Mouse (Mus musculus) liver, embryonic 12.5 days (tissue): Measurements from ENCODE around the gene Slc35d1. TPM values are rescaled to one million over a fixed set of nuclear protein-coding genes. Genes with fewer than 3 reads are reported as not detected.
"Not testable (repeated sequence)": the region's sequence is repeated elsewhere in the genome, so short reads cannot be mapped to it uniquely, and the experiment has no call there.

Source experiments
- ATAC-seq: fragments of 200-750 bp; cut with Nextera tagmentation; 2 replicates; pipeline ENCODE4 v1.8.0; 2017; ENCODE audit warnings: moderate number of reproducible peaks, mild to moderate bottlenecking, moderate library complexity
- H3K27ac ChIP-seq: fragments of 300-500 bp; sonication (generic); 2 replicates; pipeline ENCODE4 v1.5.1; 2016; ENCODE audit warnings: mild to moderate bottlenecking
- H3K27me3 ChIP-seq: fragments of 300-500 bp; sonication (generic); replicated peaks from 2 replicates; pipeline ENCODE4 v1.6.1; 2016; ENCODE audit warnings: mild to moderate bottlenecking, moderate library complexity
- H3K36me3 ChIP-seq: fragments of 300-500 bp; sonication (generic); 2 replicates; pipeline ENCODE4 v1.6.1; 2016; ENCODE audit warnings: mild to moderate bottlenecking, moderate library complexity
- H3K4me1 ChIP-seq: fragments of 300-500 bp; sonication (generic); 2 replicates; pipeline ENCODE4 v1.6.1; 2016
- H3K4me2 ChIP-seq: fragments of 300-500 bp; sonication (generic); 2 replicates; pipeline ENCODE4 v1.6.1; 2016; ENCODE audit warnings: mild to moderate bottlenecking, moderate library complexity
- H3K4me3 ChIP-seq: fragments of 300-500 bp; sonication (generic); 2 replicates; pipeline ENCODE4 v1.5.1; 2016; ENCODE audit warnings: mild to moderate bottlenecking, moderate library complexity
- H3K9ac ChIP-seq: fragments of 300-500 bp; sonication (generic); 2 replicates; pipeline ENCODE4 v1.6.1; 2016; ENCODE audit warnings: mild to moderate bottlenecking, moderate library complexity
- H3K9me3 ChIP-seq: fragments of 300-500 bp; sonication (generic); replicated peaks from 2 replicates; pipeline ENCODE4 v1.6.1; 2016; ENCODE audit warnings: mild to moderate bottlenecking, moderate library complexity
- WGBS: fragments of 180-500 bp; shearing (Covaris S2); methylation state at CpG from one replicate; pipeline ENCODE4 v1.1.7; 2016; ENCODE audit not compliant: insufficient replicate concordance; 5-methylcytosine and 5-hydroxymethylcytosine counted together
- polyA plus RNA-seq: library from polyadenylated mRNA; unstranded; fragments of >200 nt; fragmentation: Nextera tagmentation; extraction: Ambion mirVana; gene quantifications from 2 replicates; pipeline ENCODE4 v1.2.1, GENCODE M21; 2016

Slc35d1 gene
- polyA plus RNA-seq, 1 experiment from 2014 or later: 11.1 TPM

DNA sequence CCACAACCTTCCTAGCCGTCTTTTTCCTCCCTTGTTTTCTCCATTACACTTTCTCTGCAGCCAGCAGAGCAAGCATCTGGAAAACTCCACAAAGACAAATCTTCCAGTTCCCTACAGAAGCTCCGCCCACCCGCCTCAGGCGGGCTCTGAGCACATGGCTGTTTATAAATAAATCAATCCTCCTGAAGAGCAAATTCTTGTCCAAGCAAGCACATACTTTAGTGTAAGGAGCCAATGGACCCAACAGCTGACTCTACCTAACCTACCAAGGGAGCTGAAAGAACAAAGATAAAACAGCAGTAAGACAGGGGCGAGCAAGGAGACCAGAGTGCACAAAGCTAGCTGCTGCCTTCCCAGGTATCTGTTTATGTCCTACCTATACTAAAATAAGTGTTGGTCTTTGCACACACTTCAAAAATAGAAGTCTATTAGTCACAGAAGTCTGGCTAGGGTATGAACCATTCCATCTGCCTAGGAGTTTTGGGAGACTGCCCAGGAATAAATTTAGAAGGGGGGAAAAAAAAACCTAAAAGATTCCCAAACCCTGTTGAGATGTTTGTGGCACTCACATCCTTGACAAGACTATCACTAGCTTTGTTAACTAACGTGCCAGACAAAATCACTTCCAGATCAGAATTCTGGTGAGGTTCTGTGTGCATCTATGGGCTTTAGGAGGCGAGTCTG, 36.2 kb downstream of the Slc35d1 start:
- Histone ChIP-seq H3K9ac (no peak overlapping the region), H3K4me2 (no peak overlapping the region), H3K27me3 (no peaks in the 10 kb centered on the region), H3K4me1 (peaks cover 10% of the 10 kb centered on the region; the same call in 1 of the 2 replicates), H3K36me3 (peaks cover 82% of the 10 kb centered on the region), H3K4me3 (no peak overlapping the region), H3K9me3 (no peaks in the 10 kb centered on the region), H3K27ac (no peak overlapping the region)
- ATAC-seq: no peak
- 71% methylated on average over 7 of the region's 7 CpGs for WGBS

GRCm38 (mm10) chr4:103177681-103178080, 37.3 kb downstream of the Slc35d1 start:
- Histone ChIP-seq H3K36me3 (peaks cover 80% of the 10 kb centered on the region), H3K4me1 (peaks cover 10% of the 10 kb centered on the region; the same call in 1 of the 2 replicates), H3K9me3 (no peaks in the 10 kb centered on the region), H3K27me3 (no peaks in the 10 kb centered on the region), H3K9ac (no peak overlapping the region), H3K27ac (no peak overlapping the region), H3K4me3 (no peak overlapping the region), H3K4me2 (no peak overlapping the region)
- no peak for ATAC-seq
- WGBS: 76% methylated on average over 1 of the region's 1 CpGs

DNA sequence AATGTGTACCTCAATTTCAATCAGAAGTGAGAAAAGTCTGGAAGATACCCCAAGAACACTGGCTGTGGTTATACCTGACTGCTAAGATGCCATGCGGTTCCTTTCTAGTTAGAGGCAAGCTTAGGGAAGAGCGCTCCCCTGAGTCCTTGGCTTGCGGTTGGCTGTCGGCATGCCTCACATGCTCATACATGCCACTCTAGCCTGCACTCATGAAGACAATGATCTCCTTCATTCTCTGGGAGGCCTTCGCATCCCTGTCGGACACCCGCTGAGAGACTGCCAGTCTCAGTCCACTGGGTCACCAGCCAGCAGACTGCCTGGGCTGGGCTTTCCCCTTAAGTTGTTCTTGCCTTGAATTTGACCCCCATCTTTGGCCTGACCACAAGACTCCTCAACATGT, 41.0 kb downstream of the Slc35d1 start:
- 91% methylated on average over 7 of the region's 7 CpGs for WGBS
- Histone ChIP-seq H3K4me3 (no peak overlapping the region), H3K9ac (no peak overlapping the region), H3K27ac (no peak overlapping the region), H3K9me3 (no peaks in the 10 kb centered on the region), H3K27me3 (no peaks in the 10 kb centered on the region), H3K36me3 (peaks cover 77% of the 10 kb centered on the region), H3K4me2 (no peak overlapping the region), H3K4me1 (no peaks in the 10 kb centered on the region)
- no peak for ATAC-seq

DNA sequence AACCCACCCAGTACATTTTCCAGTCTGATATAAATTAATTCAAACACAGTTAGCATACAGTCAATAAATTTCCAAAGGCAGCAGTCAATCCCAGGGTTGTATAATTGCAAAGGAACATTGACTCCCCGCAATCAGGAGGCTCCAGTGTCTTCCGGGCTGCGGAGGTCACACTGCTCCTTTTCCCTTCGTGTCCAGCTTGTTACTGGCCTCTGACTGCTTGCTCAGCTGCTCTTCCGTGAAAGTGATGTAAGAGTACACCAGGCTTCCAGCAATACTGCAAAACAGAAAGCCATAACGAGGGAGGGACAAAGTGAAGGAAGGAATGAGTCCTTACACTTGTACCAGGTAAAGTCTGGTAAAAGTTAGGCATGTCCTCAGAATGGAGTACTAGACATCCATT, 41.5 kb downstream of the Slc35d1 start:
- no peaks in the 10 kb centered on the region for H3K27me3 ChIP-seq
- no peaks in the 10 kb centered on the region for H3K9me3 ChIP-seq
- H3K4me1 ChIP-seq: no peaks in the 10 kb centered on the region
- WGBS: 82% methylated on average over 6 of the region's 6 CpGs
- no peak for ATAC-seq
- H3K36me3 ChIP-seq: peaks cover 77% of the 10 kb centered on the region
- H3K27ac ChIP-seq: no peak overlapping the region
- no peak overlapping the region for H3K4me3 ChIP-seq
- no peak overlapping the region for H3K9ac ChIP-seq
- no peak overlapping the region for H3K4me2 ChIP-seq

DNA sequence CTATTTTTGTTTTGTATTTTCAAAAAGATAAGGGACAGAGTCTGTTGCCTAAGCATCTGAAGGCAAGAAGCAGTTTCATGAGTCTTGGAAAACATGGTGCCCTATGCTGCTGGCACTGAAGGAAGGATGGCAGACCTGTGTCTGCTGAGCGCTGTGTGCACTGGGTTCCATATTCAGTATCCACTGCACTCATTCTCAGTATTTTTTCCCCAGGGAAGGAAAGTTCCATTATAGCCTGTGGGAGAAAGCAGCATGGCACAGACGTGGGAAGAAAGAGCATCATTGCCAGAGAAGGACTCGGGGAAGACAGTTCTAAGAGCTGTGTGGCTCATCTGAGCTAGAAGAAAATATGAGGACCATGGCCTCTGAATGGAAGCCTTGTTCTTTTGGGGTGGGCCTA, 43.7 kb downstream of the Slc35d1 start:
- H3K4me3 ChIP-seq: no peak overlapping the region
- H3K36me3 ChIP-seq: peaks cover 56% of the 10 kb centered on the region
- H3K4me1 ChIP-seq: no peaks in the 10 kb centered on the region
- no peak overlapping the region for H3K4me2 ChIP-seq
- ATAC-seq: no peak
- WGBS: 86% methylated on average over 3 of the region's 3 CpGs
- no peaks in the 10 kb centered on the region for H3K9me3 ChIP-seq
- no peaks in the 10 kb centered on the region for H3K27me3 ChIP-seq
- H3K9ac ChIP-seq: no peak overlapping the region
- H3K27ac ChIP-seq: no peak overlapping the region

DNA sequence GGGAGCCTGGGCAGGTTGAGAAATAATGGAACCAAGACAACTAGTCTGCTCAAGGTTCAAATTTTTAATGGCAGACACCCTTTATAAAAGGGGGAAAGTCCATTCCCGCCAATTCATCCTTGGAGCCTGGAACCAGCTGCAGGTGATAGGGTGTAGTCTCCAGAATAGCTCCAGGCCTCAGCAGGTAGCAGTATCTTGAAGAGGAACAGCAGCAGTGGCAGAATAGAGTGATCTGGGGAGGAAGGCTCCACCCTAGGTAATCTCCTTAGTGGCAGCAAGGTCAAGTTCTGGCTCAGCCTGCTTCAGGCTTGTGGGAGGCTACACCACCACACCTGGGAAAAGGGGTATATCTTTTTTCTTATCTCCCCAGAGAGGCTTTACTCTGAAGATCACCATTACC, 48.8 kb downstream of the Slc35d1 start:
- H3K9me3 ChIP-seq, H3K9ac ChIP-seq, H3K4me2 ChIP-seq, H3K4me1 ChIP-seq, H3K4me3 ChIP-seq, H3K27me3 ChIP-seq, ATAC-seq, H3K27ac ChIP-seq: not testable (repeated sequence)
- 89% methylated on average over 1 of the region's 1 CpGs for WGBS
- H3K36me3 ChIP-seq: peaks cover 56% of the 10 kb centered on the region

- no peaks in the 10 kb centered on the region for H3K9me3 ChIP-seq
- no peak overlapping the region for H3K4me2 ChIP-seq
- peaks cover 86% of the 10 kb centered on the region for H3K36me3 ChIP-seq
- no peaks in the 10 kb centered on the region for H3K27me3 ChIP-seq
- no peak for ATAC-seq
- 85% methylated on average over 4 of the region's 4 CpGs for WGBS
- H3K4me1 ChIP-seq: no peaks in the 10 kb centered on the region
- no peak overlapping the region for H3K27ac ChIP-seq
- H3K9ac ChIP-seq: no peak overlapping the region
- H3K4me3 ChIP-seq: no peak overlapping the region
Measured at GRCm38 (mm10) chr4:103158781-103159180, 56.2 kb downstream of the Slc35d1 start.

DNA sequence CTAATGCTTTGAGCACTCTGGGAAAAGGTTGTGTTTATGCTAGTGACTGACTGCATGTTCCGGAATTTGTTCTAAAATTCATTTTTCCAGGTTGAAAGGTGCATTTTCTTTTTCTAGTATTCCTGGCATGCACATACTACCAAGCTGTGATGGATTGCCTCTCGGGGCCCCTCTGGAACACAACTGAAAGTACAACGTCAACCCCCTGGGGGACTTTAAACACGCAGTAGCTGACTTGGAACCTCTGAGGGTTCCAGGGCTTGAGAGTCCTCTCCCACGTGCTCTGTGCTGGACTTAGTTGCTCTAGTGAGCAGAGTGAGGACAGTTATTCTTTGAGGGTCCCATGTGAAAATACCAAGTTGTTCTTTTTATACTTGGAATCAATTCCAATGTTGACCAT, 63.0 kb downstream of the Slc35d1 start:
- WGBS: 96% methylated on average over 5 of the region's 5 CpGs

DNA sequence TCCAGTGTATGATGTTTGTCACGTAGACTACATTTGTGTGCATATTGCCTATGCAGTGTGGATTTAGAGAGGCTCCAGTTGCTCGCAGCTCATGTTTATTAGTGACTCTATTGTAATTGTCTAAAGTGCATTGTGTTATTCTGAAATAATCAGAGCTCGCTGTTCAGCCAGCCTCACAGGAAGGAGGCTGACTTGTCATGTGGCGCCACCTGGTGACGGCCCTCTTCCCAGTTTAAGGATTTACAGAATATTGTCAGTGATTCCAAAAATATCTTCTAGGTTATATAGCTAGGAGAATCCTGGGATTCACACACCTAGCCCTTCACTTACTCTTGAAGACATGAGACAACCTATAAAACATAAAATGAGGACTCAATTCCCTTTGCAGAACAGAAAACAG, 68.6 kb downstream of the Slc35d1 start:
- Histone ChIP-seq H3K36me3 (peaks cover 89% of the 10 kb centered on the region), H3K27me3 (no peaks in the 10 kb centered on the region), H3K9me3 (no peaks in the 10 kb centered on the region), H3K4me2 (no peak overlapping the region), H3K9ac (no peak overlapping the region), H3K4me1 (no peaks in the 10 kb centered on the region), H3K27ac (no peak overlapping the region), H3K4me3 (no peak overlapping the region)
- WGBS: 53% methylated on average over 5 of the region's 5 CpGs
- 0 out of 2 replicates have a peak, but pooled peaks have one; percentile 44 for ATAC-seq

More for the DNA sequence above, 63.0 kb downstream of the Slc35d1 start:
- Histone ChIP-seq H3K4me3 (no peak overlapping the region), H3K27me3 (no peaks in the 10 kb centered on the region), H3K36me3 (peaks cover 94% of the 10 kb centered on the region), H3K9me3 (no peaks in the 10 kb centered on the region), H3K4me1 (no peaks in the 10 kb centered on the region), H3K4me2 (no peak overlapping the region), H3K9ac (no peak overlapping the region), H3K27ac (no peak overlapping the region)
- ATAC-seq: no peak

DNA sequence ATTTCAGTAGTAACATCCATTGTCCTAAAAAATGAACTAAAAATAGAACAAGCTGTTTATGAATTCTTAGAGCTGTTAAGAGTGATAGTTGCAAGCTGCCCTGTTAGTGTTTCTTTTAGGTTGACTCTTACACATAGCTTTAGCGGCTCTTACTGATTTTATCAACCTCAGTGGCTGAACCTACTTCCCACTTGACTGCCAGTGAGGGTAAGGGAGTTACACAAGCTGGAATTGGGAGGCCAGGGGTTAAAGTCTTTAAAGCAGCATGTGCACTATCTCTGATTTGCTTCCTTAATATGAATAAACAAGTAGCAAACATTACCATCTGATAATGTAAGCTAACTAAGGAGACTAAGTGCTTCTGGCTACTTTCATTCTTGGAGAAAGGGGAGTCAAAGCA, 78.0 kb downstream of the Slc35d1 start:
- Histone ChIP-seq H3K27ac (no peak overlapping the region), H3K9me3 (no peaks in the 10 kb centered on the region), H3K4me1 (no peaks in the 10 kb centered on the region), H3K4me2 (no peak overlapping the region), H3K9ac (no peak overlapping the region), H3K27me3 (no peaks in the 10 kb centered on the region), H3K4me3 (no peak overlapping the region), H3K36me3 (peaks cover 77% of the 10 kb centered on the region)
- WGBS: 12% methylated on average over 1 of the region's 1 CpGs
- no peak for ATAC-seq

- Histone ChIP-seq H3K27me3 (no peaks in the 10 kb centered on the region), H3K9me3 (no peaks in the 10 kb centered on the region), H3K4me2 (no peak overlapping the region), H3K9ac (no peak overlapping the region), H3K4me3 (no peak overlapping the region), H3K4me1 (peaks cover 38% of the 10 kb centered on the region), H3K27ac (no peak overlapping the region), H3K36me3 (peaks cover 23% of the 10 kb centered on the region)
- no peak for ATAC-seq
- 78% methylated on average over 4 of the region's 4 CpGs for WGBS
Measured at GRCm38 (mm10) chr4:103126533-103126932, 88.4 kb downstream of the Slc35d1 start.

- Histone ChIP-seq H3K4me3 (no peak overlapping the region), H3K4me2 (no peak overlapping the region), H3K27ac (no peak overlapping the region), H3K4me1 (peaks cover 50% of the 10 kb centered on the region), H3K36me3 (peaks cover 5% of the 10 kb centered on the region; the same call in 1 of the 2 replicates), H3K9ac (no peak overlapping the region), H3K9me3 (no peaks in the 10 kb centered on the region), H3K27me3 (no peaks in the 10 kb centered on the region)
- ATAC-seq: no peak
Measured at GRCm38 (mm10) chr4:103123606-103124005, 91.4 kb downstream of the Slc35d1 start.

DNA sequence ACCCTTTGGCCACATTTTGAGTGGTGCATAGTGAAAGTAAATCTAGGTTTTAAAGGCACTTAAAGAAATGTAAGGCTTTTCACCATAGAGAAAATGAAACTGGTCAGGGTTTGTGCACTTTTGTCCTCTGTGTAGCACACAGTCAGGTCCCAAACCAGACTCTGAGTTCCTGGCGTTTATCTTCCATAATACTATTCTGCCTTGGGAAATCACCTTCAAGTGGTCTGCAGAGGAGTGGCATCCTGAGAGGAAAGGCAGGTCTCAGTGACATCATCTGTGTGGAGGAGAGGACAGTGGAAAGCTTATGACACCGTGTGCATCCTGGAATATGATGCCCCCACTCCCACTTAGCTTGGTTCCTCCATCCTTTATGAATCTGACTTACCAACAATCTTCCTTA, 91.9 kb downstream of the Slc35d1 start:
- peaks cover 5% of the 10 kb centered on the region; the same call in 1 of the 2 replicates for H3K36me3 ChIP-seq
- no peaks in the 10 kb centered on the region for H3K27me3 ChIP-seq
- H3K4me2 ChIP-seq: peak overlapping the region; percentile 86
- WGBS: 37% methylated on average over 2 of the region's 2 CpGs
- H3K4me1 ChIP-seq: peaks cover 52% of the 10 kb centered on the region
- H3K27ac ChIP-seq: peak overlapping the region; percentile 58
- H3K9me3 ChIP-seq: no peaks in the 10 kb centered on the region
- H3K9ac ChIP-seq: peak overlapping the region; percentile 40
- no peak for ATAC-seq
- no peak overlapping the region; the same call in 1 of the 2 replicates for H3K4me3 ChIP-seq
